Mouse (Mus musculus) midbrain, embryonic 10.5 days (tissue): ENCODE results near the gene Sympk. TPM values are rescaled to one million over a fixed set of nuclear protein-coding genes. Genes with fewer than 3 reads are reported as not detected.
A peak's percentile ranks its signal among the peaks of the same experiment; 100 is the strongest.

ENCODE experiments used
- DNase-seq: peaks from one replicate; pipeline ENCODE4 v3.0.0-alpha.2; 2017; ENCODE audit warnings: low spot score
- H3K27ac ChIP-seq: fragments of 300-500 bp; sonication (generic); replicated peaks from 2 replicates; pipeline ENCODE4 v1.5.1; 2016; ENCODE audit warnings: mild to moderate bottlenecking
- H3K27me3 ChIP-seq: fragments of 300-500 bp; sonication (generic); 2 replicates; pipeline ENCODE4 v1.6.1; 2016; ENCODE audit warnings: low read depth, mild to moderate bottlenecking; ENCODE audit not compliant: poor library complexity, severe bottlenecking
- H3K36me3 ChIP-seq: fragments of 300-500 bp; sonication (generic); 2 replicates; pipeline ENCODE4 v1.6.1; 2016; ENCODE audit warnings: mild to moderate bottlenecking, moderate library complexity
- H3K4me1 ChIP-seq: fragments of 300-500 bp; sonication (generic); 2 replicates; pipeline ENCODE4 v1.6.1; 2016
- H3K4me3 ChIP-seq: fragments of 300-500 bp; sonication (generic); 2 replicates; pipeline ENCODE4 v1.5.1; 2016; ENCODE audit warnings: mild to moderate bottlenecking, moderate library complexity
- H3K9me3 ChIP-seq: fragments of 300-500 bp; sonication (generic); replicated peaks from 2 replicates; pipeline ENCODE4 v1.6.1; 2016; ENCODE audit warnings: mild to moderate bottlenecking
- WGBS: fragments of 180-500 bp; shearing (Covaris S2); methylation state at CpG from one replicate; pipeline ENCODE4 v1.1.7; 2016; 5-methylcytosine and 5-hydroxymethylcytosine counted together
- polyA plus RNA-seq: library from polyadenylated mRNA; unstranded; fragments of >200 nt; fragmentation: Nextera tagmentation; extraction: Ambion mirVana; gene quantifications from 2 replicates; pipeline ENCODE4 v1.2.1, GENCODE M21; 2016

Sympk gene
- polyA plus RNA-seq, 1 experiment from 2014 or later, result 45.7 TPM

GRCm38 (mm10) chr7:19001066-19001806, 22.9 kb upstream of the Sympk start:
- Histone ChIP-seq H3K27ac (peak overlapping the region; percentile 75), H3K9me3 (no peaks in the 10 kb centered on the region), H3K27me3 (no peaks in the 10 kb centered on the region), H3K36me3 (peaks cover 32% of the 10 kb centered on the region), H3K4me1 (peaks cover 62% of the 10 kb centered on the region), H3K4me3 (peak overlapping the region; percentile 50)
- WGBS, result 46% methylated on average over 18 of the region's 18 CpGs
- DNase-seq, result peak; percentile 56

GRCm38 (mm10) chr7:19001807-19002085, 22.4 kb upstream of the Sympk start:
- Histone ChIP-seq H3K9me3 (no peaks in the 10 kb centered on the region), H3K4me3 (no peak overlapping the region), H3K4me1 (peaks cover 67% of the 10 kb centered on the region), H3K36me3 (peaks cover 30% of the 10 kb centered on the region), H3K27ac (0 out of 2 replicates have a peak overlapping the region, but pooled peaks have one; percentile 91), H3K27me3 (no peaks in the 10 kb centered on the region)
- 84% methylated on average over 3 of the region's 3 CpGs for WGBS
- DNase-seq, result no peak

- no peak for DNase-seq
- 51% methylated on average over 4 of the region's 4 CpGs for WGBS
- no peaks in the 10 kb centered on the region for H3K9me3 ChIP-seq
- peak overlapping the region; percentile 91 for H3K27ac ChIP-seq
- H3K4me3 ChIP-seq, result peak overlapping the region; percentile 55
- peaks cover 71% of the 10 kb centered on the region for H3K4me1 ChIP-seq
- H3K36me3 ChIP-seq, result peaks cover 32% of the 10 kb centered on the region
- no peaks in the 10 kb centered on the region for H3K27me3 ChIP-seq
Observed at GRCm38 (mm10) chr7:19002115-19002514, 22.1 kb upstream of the Sympk start.

GRCm38 (mm10) chr7:19002848-19003498, 21.2 kb upstream of the Sympk start:
- 4% methylated on average over 17 of the region's 17 CpGs for WGBS
- DNase-seq, result peak; percentile 79
- peak overlapping the region; percentile 91 for H3K27ac ChIP-seq
- peaks cover 78% of the 10 kb centered on the region for H3K4me1 ChIP-seq
- peaks cover 36% of the 10 kb centered on the region for H3K36me3 ChIP-seq
- peak overlapping the region; percentile 55 for H3K4me3 ChIP-seq
- no peaks in the 10 kb centered on the region for H3K9me3 ChIP-seq
- H3K27me3 ChIP-seq, result no peaks in the 10 kb centered on the region

DNA sequence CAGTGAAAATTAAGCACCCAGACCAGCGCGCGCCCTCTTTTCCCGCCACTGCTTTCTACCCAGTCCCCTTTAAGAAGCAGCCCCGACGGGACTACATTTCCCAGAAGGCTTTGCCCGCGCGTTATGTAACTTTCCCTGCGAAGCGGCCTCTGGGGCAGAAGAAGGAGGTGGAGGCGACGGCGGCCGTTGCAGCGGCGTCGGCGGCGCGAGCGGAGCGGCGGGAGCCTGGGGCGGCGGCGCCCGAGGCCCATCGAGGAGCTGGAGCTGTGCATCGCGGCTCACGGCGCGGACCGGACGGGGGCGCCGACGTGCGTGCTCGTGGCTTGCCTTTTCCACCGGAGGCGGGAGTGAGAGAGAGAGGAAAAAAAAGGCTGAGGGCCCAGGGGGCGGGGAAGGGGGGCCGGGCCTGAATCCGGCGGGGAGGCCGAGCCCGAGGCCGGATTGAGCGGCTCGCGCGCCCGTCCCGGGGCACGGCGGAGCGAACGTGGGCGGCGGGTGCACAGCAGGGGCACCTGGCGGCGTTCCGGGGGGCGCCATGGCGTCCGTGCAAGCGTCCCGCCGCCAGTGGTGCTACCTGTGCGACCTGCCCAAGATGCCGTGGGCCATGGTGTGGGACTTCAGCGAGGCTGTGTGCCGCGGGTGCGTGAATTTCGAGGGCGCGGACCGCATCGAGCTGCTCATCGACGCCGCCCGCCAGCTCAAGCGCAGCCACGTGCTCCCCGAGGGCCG, 20.1 kb upstream of the Sympk start, which contains the start of gene Irf2bp1:
Irf2bp1 (plus strand) TSS at position 143 of the 729 bp plus-strand sequence.
- Histone ChIP-seq H3K27me3 (no peaks in the 10 kb centered on the region), H3K4me3 (peak within 1 kb of the TSS; percentile 98), H3K27ac (peak within 1 kb of the TSS; percentile 96), H3K4me1 (peaks cover 74% of the 10 kb centered on the region), H3K36me3 (peaks cover 37% of the 10 kb centered on the region), H3K9me3 (no peaks in the 10 kb centered on the region)
- DNase-seq, result peak; percentile 92
- WGBS, result under 1% methylated on average over 88 of the region's 90 CpGs

DNA sequence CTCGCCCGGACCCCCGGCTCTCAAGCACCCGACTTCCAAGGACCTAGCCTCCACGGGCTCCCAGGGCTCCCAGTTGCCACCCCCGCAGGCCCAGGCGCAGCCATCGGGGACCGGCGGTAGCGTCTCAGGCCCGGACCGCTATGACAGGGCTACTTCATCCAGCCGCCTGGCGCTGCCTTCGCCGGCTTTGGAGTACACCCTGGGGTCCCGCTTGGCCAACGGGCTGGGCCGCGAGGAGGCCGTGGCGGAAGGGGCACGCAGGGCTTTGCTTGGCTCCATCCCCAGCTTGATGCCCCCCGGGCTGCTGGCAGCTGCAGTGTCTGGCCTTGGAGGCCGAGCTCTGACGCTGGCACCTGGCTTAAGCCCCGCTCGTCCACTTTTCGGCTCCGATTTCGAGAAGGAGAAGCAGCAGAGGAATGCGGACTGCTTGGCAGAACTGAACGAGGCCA, 19.5 kb upstream of the Sympk start:
- DNase-seq, result peak; percentile 37
- Histone ChIP-seq H3K4me3 (peak overlapping the region; percentile 98), H3K27ac (peak overlapping the region; percentile 96), H3K27me3 (no peaks in the 10 kb centered on the region), H3K36me3 (peaks cover 37% of the 10 kb centered on the region), H3K9me3 (no peaks in the 10 kb centered on the region), H3K4me1 (peaks cover 72% of the 10 kb centered on the region)
- 10% methylated on average over 34 of the region's 34 CpGs for WGBS

DNA sequence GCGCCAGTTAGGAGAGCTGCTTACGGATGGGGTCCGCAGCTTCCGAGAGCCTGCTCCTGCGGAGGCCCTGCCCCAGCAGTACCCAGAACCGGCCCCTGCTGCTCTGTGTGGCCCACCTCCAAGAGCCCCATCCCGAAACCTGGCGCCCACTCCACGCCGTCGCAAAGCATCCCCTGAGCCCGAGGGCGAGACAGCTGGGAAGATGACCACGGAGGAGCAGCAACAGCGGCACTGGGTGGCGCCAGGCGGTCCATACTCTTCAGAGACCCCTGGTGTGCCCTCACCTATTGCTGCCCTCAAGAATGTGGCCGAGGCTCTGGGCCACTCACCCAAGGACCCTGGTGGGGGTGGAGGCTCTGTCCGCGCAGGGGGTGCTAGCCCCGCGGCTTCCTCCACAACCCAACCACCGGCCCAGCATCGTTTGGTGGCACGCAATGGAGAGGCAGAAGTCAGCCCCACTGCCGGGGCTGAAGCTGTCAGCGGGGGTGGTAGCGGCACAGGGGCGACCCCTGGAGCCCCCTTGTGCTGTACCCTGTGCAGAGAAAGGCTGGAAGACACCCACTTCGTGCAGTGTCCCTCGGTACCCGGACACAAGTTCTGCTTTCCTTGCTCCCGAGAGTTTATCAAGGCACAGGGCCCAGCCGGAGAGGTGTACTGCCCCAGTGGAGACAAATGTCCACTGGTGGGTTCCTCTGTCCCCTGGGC, 18.6 kb upstream of the Sympk start:
- Histone ChIP-seq H3K4me3 (peak overlapping the region; percentile 98), H3K36me3 (peaks cover 37% of the 10 kb centered on the region), H3K27ac (peak overlapping the region; percentile 33; the same call in 1 of the 2 replicates), H3K9me3 (no peaks in the 10 kb centered on the region), H3K4me1 (peaks cover 65% of the 10 kb centered on the region), H3K27me3 (no peaks in the 10 kb centered on the region)
- no peak for DNase-seq
- WGBS, result 83% methylated on average over 34 of the region's 34 CpGs

DNA sequence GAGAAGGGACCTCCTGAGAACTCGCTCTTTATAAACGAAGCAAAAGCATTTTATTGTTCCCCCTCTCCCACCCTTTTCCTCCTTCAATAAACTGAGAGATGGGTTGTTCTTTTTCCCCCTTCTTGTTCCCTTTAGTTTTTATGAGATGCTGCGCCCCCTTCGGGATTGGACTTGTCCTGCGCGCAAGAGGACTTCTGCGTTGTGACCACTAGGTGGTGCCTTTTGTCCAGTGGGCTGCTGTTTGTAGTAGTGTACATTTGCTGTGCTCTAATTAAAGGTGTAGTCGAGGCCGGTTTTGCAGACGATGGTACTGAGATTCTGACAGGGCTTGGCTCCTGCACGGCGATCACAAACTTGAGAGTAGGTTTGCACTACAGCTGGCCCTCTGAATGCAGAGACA, 17.7 kb upstream of the Sympk start:
- H3K4me1 ChIP-seq, result peaks cover 58% of the 10 kb centered on the region
- no peaks in the 10 kb centered on the region for H3K9me3 ChIP-seq
- no peak overlapping the region for H3K27ac ChIP-seq
- peaks cover 32% of the 10 kb centered on the region for H3K36me3 ChIP-seq
- no peaks in the 10 kb centered on the region for H3K27me3 ChIP-seq
- peak; percentile 85 for DNase-seq
- 9% methylated on average over 12 of the region's 12 CpGs for WGBS
- H3K4me3 ChIP-seq, result peak overlapping the region; percentile 98

- H3K4me3 ChIP-seq, result peak overlapping the region; percentile 98; the same call in 1 of the 2 replicates
- H3K27ac ChIP-seq, result no peak overlapping the region
- peaks cover 59% of the 10 kb centered on the region for H3K4me1 ChIP-seq
- no peaks in the 10 kb centered on the region for H3K27me3 ChIP-seq
- no peak for DNase-seq
- WGBS, result 75% methylated on average over 13 of the region's 13 CpGs
- peaks cover 32% of the 10 kb centered on the region for H3K36me3 ChIP-seq
- H3K9me3 ChIP-seq, result no peaks in the 10 kb centered on the region
Observed at GRCm38 (mm10) chr7:19007026-19007977, 16.9 kb upstream of the Sympk start.

GRCm38 (mm10) chr7:19010581-19010980, 13.6 kb upstream of the Sympk start:
- Histone ChIP-seq H3K4me3 (no peak overlapping the region), H3K4me1 (peaks cover 42% of the 10 kb centered on the region), H3K27me3 (0 out of 2 replicates have a peak, but pooled peaks cover 11% of the 10 kb centered on the region), H3K36me3 (peaks cover 23% of the 10 kb centered on the region), H3K9me3 (no peaks in the 10 kb centered on the region), H3K27ac (no peak overlapping the region)
- DNase-seq, result no peak
- 85% methylated on average over 7 of the region's 7 CpGs for WGBS

- peaks cover 9% of the 10 kb centered on the region for H3K36me3 ChIP-seq
- peak overlapping the region; percentile 86 for H3K27ac ChIP-seq
- DNase-seq, result peak; percentile 45
- peaks cover 27% of the 10 kb centered on the region for H3K4me1 ChIP-seq
- no peaks in the 10 kb centered on the region for H3K9me3 ChIP-seq
- 3% methylated on average over 29 of the region's 31 CpGs for WGBS
- H3K4me3 ChIP-seq, result peak overlapping the region; percentile 52
- 0 out of 2 replicates have a peak, but pooled peaks cover 11% of the 10 kb centered on the region for H3K27me3 ChIP-seq
Observed at GRCm38 (mm10) chr7:19012025-19012621, 12.1 kb upstream of the Sympk start.
